Mouse (Mus musculus): Measurements from ENCODE around the gene Gja10. TPM values are rescaled to one million over a fixed set of nuclear protein-coding genes. Genes with fewer than 3 reads are reported as not detected.
A peak's percentile ranks its signal among the peaks of the same experiment; 100 is the strongest.

Gene Gja10
- polyA plus RNA-seq, 1 experiment from 2014 or later = not detected

DNA sequence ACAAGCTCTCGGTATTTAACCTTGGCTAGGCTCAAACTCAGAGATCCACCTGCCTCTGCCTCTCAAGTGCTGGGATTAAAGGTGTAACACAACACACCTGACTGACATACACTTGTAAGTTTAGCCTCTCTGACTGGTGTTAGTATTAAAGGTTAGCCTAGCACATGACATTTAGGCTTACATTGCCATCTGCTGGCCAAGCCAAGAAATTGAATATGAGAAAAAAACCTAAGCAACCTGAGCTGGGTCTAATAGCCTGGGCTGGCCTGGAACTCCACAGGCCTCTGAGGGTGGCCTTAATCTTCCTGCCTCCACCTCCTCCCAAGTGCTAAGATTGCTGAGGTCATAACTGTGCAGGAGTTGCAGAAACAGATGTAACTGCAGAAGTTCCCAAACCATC is 30.4 kb downstream of the Gja10 start:
- peaks cover 25% of the 10 kb centered on the region for H3K4me1 ChIP-seq
- peak; percentile 41 for ATAC-seq (replicated peaks)
- 51% methylated on average over 1 of the region's 1 CpGs for WGBS
- no peak overlapping the region for H3K4me3 ChIP-seq
- no peaks in the 10 kb centered on the region for H3K27me3 ChIP-seq (replicated peaks)
- no peaks in the 10 kb centered on the region for H3K9me3 ChIP-seq
- H3K4me2 ChIP-seq = no peak overlapping the region
- no peak overlapping the region for H3K9ac ChIP-seq
- no peak overlapping the region for H3K27ac ChIP-seq
- no peaks in the 10 kb centered on the region for H3K36me3 ChIP-seq (replicated peaks)

DNA sequence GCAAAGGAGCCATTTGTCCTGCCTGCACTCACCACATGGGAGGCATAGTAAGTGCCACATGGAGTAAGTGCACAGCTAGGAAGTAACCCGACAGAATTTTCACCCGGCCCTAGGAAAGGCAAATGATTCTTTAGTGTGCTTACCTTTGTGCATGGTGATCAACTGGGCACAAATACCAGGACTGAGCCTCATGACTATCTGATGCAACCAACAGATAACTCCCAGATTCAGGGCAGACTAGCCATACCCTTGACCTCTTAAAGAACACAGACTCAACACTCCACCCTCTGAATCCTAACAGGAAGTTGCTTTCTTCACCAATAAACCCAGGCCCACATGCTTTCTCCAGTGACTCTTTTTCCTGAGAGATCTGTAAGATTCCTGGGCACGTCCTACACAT is 31.1 kb downstream of the Gja10 start:
- Histone ChIP-seq H3K27me3 (replicated peaks) (no peaks in the 10 kb centered on the region), H3K4me3 (no peak overlapping the region), H3K27ac (peak overlapping the region; percentile 42; the same call in 1 of the 2 replicates), H3K9me3 (no peaks in the 10 kb centered on the region), H3K36me3 (replicated peaks) (no peaks in the 10 kb centered on the region), H3K9ac (peak overlapping the region; percentile 1; the same call in 1 of the 2 replicates), H3K4me1 (peaks cover 25% of the 10 kb centered on the region), H3K4me2 (no peak overlapping the region)
- 70% methylated on average over 3 of the region's 3 CpGs for WGBS
- no peak for ATAC-seq (replicated peaks)

DNA sequence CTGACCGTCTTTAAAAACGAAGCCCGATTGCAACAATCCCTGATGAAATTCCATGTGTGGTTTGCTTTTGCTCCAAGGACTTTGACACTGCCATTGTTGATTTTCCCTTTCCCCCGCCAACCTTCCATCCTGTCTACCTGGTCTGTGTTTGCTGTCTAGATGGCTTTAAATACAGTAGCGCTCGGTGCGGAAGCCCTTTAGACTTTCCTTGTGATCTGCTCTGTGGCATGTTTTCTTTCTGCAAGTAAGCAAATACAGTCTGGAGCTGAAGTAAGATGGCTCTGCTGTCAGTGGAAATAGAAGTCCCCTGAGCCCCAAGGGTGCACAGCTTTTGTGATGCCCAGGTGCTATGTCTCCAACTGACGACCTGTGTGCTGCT is 31.6 kb downstream of the Gja10 start:
- peaks cover 25% of the 10 kb centered on the region for H3K4me1 ChIP-seq
- H3K9me3 ChIP-seq = no peaks in the 10 kb centered on the region
- H3K27me3 ChIP-seq (replicated peaks) = no peaks in the 10 kb centered on the region
- peak overlapping the region; percentile 1; the same call in 1 of the 2 replicates for H3K9ac ChIP-seq
- no peaks in the 10 kb centered on the region for H3K36me3 ChIP-seq (replicated peaks)
- no peak overlapping the region for H3K4me2 ChIP-seq
- WGBS = 53% methylated on average over 8 of the region's 8 CpGs
- no peak overlapping the region for H3K4me3 ChIP-seq
- no peak for ATAC-seq (replicated peaks)
- H3K27ac ChIP-seq = peak overlapping the region; percentile 42

DNA sequence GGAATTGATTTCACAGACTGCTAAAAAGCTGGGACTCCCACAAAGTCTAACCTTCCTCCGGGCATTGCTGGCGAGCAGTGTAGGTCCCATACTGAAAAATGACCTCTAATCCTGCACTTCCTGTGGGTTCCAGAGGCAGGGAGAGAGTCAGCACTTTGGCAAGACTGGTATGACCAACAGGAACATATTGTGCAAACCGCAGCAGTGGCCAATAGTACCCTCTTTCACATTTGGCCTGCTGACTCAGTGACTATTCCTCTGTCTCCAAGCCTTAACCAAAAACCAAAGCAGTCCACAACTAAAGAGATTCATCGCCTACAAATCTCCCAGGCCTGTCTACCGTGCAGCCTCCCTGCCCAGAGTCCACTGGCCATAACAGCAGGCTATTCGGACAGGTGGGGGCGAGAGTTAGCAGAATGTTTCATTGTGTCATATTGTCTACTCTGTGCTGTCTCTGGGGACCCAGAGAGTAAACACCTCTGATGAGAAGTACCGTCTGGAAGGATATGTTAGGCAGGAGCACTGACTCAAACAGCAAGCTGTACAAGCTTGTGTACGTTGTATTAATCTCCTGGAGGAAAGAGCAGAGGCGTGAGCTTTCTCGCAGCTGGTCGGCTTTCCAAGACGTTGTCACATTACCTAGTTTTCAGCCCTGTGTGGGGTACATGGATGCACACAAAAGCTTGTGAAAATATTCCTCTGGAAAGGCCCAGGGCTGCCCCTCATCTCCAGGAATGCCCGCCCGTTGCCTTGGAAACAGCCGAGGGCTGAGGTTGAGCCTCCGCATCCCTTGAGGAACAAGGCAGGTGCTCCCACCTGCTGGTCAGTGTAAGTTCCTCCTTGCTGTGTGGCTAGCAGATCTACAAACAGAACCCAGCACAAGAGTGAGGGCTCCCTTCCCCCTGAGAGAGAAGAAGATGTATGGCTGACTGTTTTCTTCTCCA is 32.3 kb downstream of the Gja10 start:
- Histone ChIP-seq H3K4me2 (0 out of 2 replicates have a peak overlapping the region, but pooled peaks have one; percentile 0), H3K36me3 (replicated peaks) (no peaks in the 10 kb centered on the region), H3K27ac (peak overlapping the region; percentile 42), H3K4me3 (no peak overlapping the region), H3K4me1 (peaks cover 25% of the 10 kb centered on the region), H3K27me3 (replicated peaks) (no peaks in the 10 kb centered on the region), H3K9ac (no peak overlapping the region), H3K9me3 (no peaks in the 10 kb centered on the region)
- WGBS = 31% methylated on average over 17 of the region's 17 CpGs
- ATAC-seq (replicated peaks) = peak; percentile 81

DNA sequence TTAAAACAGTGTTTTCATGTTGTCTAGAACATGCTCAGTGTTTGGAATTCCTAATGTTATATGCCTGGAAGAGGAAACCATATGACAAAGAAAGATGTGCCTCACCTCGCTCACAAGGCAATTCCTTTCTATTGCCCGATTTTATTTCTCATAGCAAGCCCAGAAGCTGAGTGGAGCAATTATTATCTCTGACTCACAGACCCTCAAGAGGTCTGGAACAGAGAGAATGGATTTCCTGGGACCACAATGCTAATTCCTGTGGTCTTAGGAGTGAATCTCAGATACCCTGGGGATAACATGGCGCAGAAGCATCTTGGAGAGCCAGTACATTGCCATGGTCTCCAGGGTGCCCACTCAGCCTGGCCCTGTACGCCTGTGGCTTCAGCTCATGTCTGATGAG is 33.5 kb downstream of the Gja10 start:
- H3K9ac ChIP-seq = no peak overlapping the region
- H3K4me2 ChIP-seq = no peak overlapping the region
- peak overlapping the region; percentile 49; the same call in 1 of the 2 replicates for H3K27ac ChIP-seq
- peaks cover 25% of the 10 kb centered on the region for H3K4me1 ChIP-seq
- no peak for ATAC-seq (replicated peaks)
- no peaks in the 10 kb centered on the region for H3K9me3 ChIP-seq
- no peaks in the 10 kb centered on the region for H3K27me3 ChIP-seq (replicated peaks)
- no peak overlapping the region for H3K4me3 ChIP-seq
- 57% methylated on average over 4 of the region's 4 CpGs for WGBS
- H3K36me3 ChIP-seq (replicated peaks) = no peaks in the 10 kb centered on the region

DNA sequence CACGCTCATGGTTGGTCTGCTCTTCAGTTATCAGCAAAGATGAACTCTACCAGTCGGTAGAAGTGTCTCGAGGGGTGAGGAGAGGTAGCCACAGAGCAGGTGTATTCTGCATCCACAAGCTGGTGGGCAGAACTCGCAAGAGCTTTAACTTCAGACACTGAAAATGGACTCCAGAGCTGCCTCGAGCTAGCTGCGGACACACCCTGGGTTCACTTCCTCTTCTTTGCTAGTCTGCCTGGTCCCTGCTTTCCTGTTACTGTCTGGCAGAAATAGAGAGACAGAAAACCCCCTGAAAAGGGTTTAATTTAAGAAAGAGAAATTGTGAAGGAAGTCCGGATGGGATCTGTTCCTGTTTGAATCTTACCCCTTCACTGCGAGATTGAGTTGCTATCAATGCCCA is 37.6 kb downstream of the Gja10 start:
- ATAC-seq (replicated peaks) = no peak
- Histone ChIP-seq H3K27me3 (replicated peaks) (no peaks in the 10 kb centered on the region), H3K36me3 (replicated peaks) (peaks cover 5% of the 10 kb centered on the region; the same call in 1 of the 2 replicates), H3K4me1 (peaks cover 29% of the 10 kb centered on the region), H3K4me3 (no peak overlapping the region), H3K9me3 (no peaks in the 10 kb centered on the region), H3K4me2 (no peak overlapping the region), H3K27ac (no peak overlapping the region), H3K9ac (no peak overlapping the region)
- WGBS = 94% methylated on average over 8 of the region's 8 CpGs

DNA sequence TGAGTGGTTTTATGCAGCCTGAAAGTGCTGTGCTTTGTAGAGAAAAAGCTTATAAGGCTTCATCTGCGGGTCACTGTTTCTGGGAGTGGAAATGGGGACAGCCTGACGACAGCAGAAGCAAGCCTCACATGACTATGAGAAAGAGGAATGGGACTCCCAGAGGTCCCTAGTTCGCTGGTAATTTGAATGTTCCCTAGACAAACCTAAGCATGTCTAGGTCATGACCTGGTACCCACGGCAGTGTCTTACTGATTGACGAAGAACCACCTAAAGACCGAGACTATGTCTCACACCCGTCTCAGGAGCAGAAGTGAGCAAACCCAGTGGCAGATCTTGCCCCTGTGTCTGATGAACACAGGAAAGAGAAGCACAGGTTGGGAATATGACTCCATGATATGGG is 38.1 kb downstream of the Gja10 start:
- no peaks in the 10 kb centered on the region for H3K27me3 ChIP-seq (replicated peaks)
- no peak overlapping the region for H3K4me2 ChIP-seq
- H3K4me3 ChIP-seq = no peak overlapping the region
- H3K4me1 ChIP-seq = peaks cover 25% of the 10 kb centered on the region
- H3K9me3 ChIP-seq = no peaks in the 10 kb centered on the region
- H3K27ac ChIP-seq = no peak overlapping the region
- no peak for ATAC-seq (replicated peaks)
- H3K36me3 ChIP-seq (replicated peaks) = peaks cover 5% of the 10 kb centered on the region; the same call in 1 of the 2 replicates
- 92% methylated on average over 7 of the region's 7 CpGs for WGBS
- H3K9ac ChIP-seq = no peak overlapping the region

DNA sequence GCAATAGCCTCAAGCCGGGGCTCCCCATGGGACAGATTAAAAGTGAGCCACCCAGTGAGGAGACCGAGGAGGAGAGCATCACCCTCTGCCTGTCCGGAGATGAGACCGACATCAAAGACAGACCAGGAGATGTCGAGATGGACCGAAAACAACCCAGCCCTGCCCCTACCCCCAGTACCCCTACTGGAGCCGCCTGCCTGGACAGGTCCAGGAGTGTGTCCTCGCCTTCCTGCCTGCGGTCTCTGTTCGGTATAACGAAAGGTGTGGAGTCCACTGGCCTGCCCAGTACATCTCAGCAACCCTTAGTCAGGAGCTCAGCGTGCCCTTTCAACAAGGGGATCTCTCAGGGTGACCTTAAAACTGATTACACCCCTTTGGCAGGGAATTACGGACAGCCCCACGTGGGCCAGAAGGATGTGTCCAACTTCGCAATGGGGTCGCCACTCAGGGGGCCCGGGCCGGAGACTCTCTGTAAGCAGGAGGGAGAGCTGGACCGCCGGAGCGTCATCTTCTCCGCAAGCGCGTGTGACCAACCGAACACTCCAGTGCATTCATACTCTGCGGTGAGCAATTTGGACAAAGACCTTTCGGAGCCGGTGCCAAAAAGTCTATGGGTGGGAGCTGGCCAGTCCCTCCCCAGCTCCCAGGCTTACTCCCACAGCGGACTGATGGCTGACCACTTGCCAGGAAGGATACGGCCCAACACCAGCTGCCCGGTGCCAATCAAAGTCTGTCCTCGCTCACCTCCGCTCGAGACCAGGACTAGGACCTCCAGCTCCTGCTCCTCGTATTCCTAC is 40.0 kb downstream of the Gja10 start:
- Histone ChIP-seq H3K9me3 (no peaks in the 10 kb centered on the region), H3K36me3 (replicated peaks) (peaks cover 5% of the 10 kb centered on the region; the same call in 1 of the 2 replicates), H3K9ac (no peak overlapping the region), H3K4me1 (peaks cover 19% of the 10 kb centered on the region), H3K4me2 (no peak overlapping the region), H3K27ac (peak overlapping the region; percentile 67), H3K4me3 (no peak overlapping the region), H3K27me3 (replicated peaks) (no peaks in the 10 kb centered on the region)
- WGBS = 95% methylated on average over 35 of the region's 35 CpGs
- ATAC-seq (replicated peaks) = peak; percentile 18; the same call in 1 of the 2 replicates

DNA sequence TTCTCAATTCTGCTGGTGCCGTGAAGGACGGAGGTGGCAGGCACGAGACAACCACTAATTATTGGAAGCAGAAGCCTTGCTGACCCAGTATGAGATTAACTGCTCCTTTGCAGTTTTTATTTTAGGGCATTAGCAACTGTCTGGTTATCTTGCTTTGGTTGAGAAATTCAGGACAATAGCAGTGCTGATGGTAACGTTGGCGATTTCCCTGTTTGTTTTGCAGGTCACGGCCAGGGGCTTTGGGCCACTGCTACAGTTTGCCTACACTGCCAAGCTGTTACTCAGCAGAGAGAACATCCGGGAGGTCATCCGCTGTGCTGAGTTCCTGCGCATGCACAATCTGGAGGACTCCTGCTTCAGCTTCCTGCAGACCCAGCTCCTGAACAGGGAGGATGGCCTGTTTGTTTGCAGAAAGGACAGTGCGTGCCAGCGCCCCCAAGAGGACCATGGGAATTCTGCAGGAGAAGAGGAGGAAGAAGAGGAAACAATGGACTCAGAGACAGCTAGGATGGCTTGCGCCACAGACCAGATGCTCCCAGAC is 40.9 kb downstream of the Gja10 start:
- Histone ChIP-seq H3K9ac (no peak overlapping the region), H3K9me3 (no peaks in the 10 kb centered on the region), H3K36me3 (replicated peaks) (peaks cover 5% of the 10 kb centered on the region; the same call in 1 of the 2 replicates), H3K27ac (peak overlapping the region; percentile 67), H3K4me1 (peaks cover 19% of the 10 kb centered on the region), H3K4me3 (no peak overlapping the region), H3K27me3 (replicated peaks) (no peaks in the 10 kb centered on the region), H3K4me2 (0 out of 2 replicates have a peak overlapping the region, but pooled peaks have one; percentile 6)
- peak; percentile 75 for ATAC-seq (replicated peaks)
- 32% methylated on average over 12 of the region's 12 CpGs for WGBS

DNA sequence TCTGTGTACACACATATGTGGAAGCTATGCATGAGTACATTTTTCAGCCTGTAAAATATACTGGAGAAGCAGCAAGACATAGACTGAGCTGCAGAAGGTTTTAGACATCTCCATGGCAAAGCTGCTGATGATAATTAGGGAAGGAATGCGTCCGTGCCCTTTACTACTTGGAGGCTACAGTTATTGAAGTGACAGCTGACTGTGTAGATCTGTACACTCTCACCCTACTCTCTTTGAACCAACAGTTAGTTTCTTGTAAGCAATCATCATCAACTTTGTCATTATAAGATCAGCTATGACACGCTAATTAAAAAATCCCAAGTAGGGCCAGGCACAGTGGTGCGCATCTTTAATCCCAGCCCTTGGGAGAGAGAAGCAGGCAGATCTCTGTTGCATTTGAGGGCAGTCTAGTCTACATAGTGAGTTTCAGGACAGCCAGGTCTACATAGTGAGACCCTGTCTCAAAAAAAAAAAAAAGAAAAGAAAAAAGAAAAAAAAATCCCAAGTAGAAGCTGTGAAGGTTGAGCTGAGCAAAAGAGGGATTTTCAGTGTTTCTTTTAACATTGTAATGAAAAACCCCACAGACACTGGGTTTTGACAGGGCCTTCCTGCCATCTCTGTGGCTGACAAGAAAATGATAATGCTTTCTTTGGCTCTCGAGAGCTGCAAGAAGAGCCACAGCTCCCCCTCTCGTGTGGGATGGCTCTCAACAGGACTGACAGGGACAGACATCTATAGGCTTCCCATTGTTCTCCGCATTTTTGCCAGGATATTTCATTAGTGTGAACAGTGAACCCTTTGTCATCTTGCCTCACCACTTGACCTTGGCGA is 41.6 kb downstream of the Gja10 start:
- Histone ChIP-seq H3K9ac (no peak overlapping the region), H3K27me3 (replicated peaks) (no peaks in the 10 kb centered on the region), H3K4me3 (no peak overlapping the region), H3K9me3 (no peaks in the 10 kb centered on the region), H3K4me2 (0 out of 2 replicates have a peak overlapping the region, but pooled peaks have one; percentile 6), H3K36me3 (replicated peaks) (peaks cover 5% of the 10 kb centered on the region; the same call in 1 of the 2 replicates), H3K27ac (peak overlapping the region; percentile 67), H3K4me1 (peaks cover 19% of the 10 kb centered on the region)
- peak; percentile 79 for ATAC-seq (replicated peaks)
- WGBS = 28% methylated on average over 8 of the region's 8 CpGs

DNA sequence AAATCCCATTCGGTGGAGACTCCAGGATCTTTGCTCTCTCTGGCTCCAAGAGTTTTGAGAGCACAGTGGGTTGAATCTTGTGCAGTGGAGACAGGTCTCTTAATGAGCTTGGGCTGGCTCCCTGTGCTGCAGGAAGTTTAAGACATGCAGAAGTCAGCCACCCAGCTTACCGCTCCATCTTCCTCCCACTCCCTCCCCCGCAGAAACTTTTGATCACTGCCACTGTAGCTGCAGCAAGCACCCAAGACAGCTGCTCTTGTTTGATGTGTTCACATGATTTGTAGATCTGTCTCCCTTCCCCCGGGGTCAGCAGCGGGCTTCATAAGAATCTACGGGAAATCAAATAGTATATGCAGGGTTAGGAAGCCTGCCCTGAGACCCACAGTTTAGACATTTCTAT is 42.3 kb downstream of the Gja10 start:
- ATAC-seq (replicated peaks) = peak; percentile 45
- 48% methylated on average over 6 of the region's 6 CpGs for WGBS
- Histone ChIP-seq H3K36me3 (replicated peaks) (peaks cover 5% of the 10 kb centered on the region; the same call in 1 of the 2 replicates), H3K9me3 (no peaks in the 10 kb centered on the region), H3K9ac (no peak overlapping the region), H3K27ac (peak overlapping the region; percentile 67), H3K27me3 (replicated peaks) (no peaks in the 10 kb centered on the region), H3K4me2 (no peak overlapping the region), H3K4me1 (peaks cover 19% of the 10 kb centered on the region), H3K4me3 (no peak overlapping the region)
